Mouse (Mus musculus): ENCODE results near the gene Ldlrad3. TPM values are rescaled to one million over a fixed set of nuclear protein-coding genes. Genes with fewer than 3 reads are reported as not detected.

Ldlrad3 gene
- polyA plus RNA-seq, 1 experiment = 35.9 TPM

GRCm38 (mm10) chr2:102163106-102163505, 23.1 kb downstream of the Ldlrad3 start:
- H3K4me1 ChIP-seq (ENCODE audit: control insufficient read depth, insufficient read depth, low read length) = peaks cover 72% of the 10 kb centered on the region
- peak overlapping the region; percentile 61 for H3K27ac ChIP-seq (ENCODE audit: insufficient read depth, low read depth, low read length)
- H3K4me3 ChIP-seq (ENCODE audit: insufficient read depth, low read length) = no peak overlapping the region
- no peak for TF ChIP-seq POLR2A (IDR thresholded peaks at IDR 0.05; ENCODE audit: borderline replicate concordance, low read depth, low read length)
- TF ChIP-seq CTCF (IDR thresholded peaks at IDR 0.05; ENCODE audit: low read depth, low read length) = no peak

GRCm38 (mm10) chr2:102157555-102157954, 28.6 kb downstream of the Ldlrad3 start:
- H3K4me1 ChIP-seq (ENCODE audit: control insufficient read depth, insufficient read depth, low read length) = peaks cover 88% of the 10 kb centered on the region
- peak overlapping the region; percentile 50 for H3K27ac ChIP-seq (ENCODE audit: insufficient read depth, low read depth, low read length)
- no peak overlapping the region for H3K4me3 ChIP-seq (ENCODE audit: insufficient read depth, low read length)
- TF ChIP-seq POLR2A (IDR thresholded peaks at IDR 0.05; ENCODE audit: borderline replicate concordance, low read depth, low read length) = no peak
- TF ChIP-seq CTCF (IDR thresholded peaks at IDR 0.05; ENCODE audit: low read depth, low read length) = no peak

GRCm38 (mm10) chr2:102157010-102157409, 29.2 kb downstream of the Ldlrad3 start:
- TF ChIP-seq CTCF (IDR thresholded peaks at IDR 0.05; ENCODE audit: low read depth, low read length) = 0 out of 2 replicates have a peak, but pooled peaks have one; percentile 1
- no peak for TF ChIP-seq POLR2A (IDR thresholded peaks at IDR 0.05; ENCODE audit: borderline replicate concordance, low read depth, low read length)
- H3K4me3 ChIP-seq (ENCODE audit: insufficient read depth, low read length) = no peak overlapping the region
- H3K27ac ChIP-seq (ENCODE audit: insufficient read depth, low read depth, low read length) = peak overlapping the region; percentile 50
- peaks cover 86% of the 10 kb centered on the region for H3K4me1 ChIP-seq (ENCODE audit: control insufficient read depth, insufficient read depth, low read length)

- H3K4me1 ChIP-seq (ENCODE audit: control insufficient read depth, insufficient read depth, low read length) = peaks cover 84% of the 10 kb centered on the region
- TF ChIP-seq POLR2A (IDR thresholded peaks at IDR 0.05; ENCODE audit: borderline replicate concordance, low read depth, low read length) = no peak
- TF ChIP-seq CTCF (IDR thresholded peaks at IDR 0.05; ENCODE audit: low read depth, low read length) = no peak
- no peak overlapping the region for H3K27ac ChIP-seq (ENCODE audit: insufficient read depth, low read depth, low read length)
- H3K4me3 ChIP-seq (ENCODE audit: insufficient read depth, low read length) = no peak overlapping the region
These were observed 29.7 kb downstream of the Ldlrad3 start for GRCm38 (mm10) chr2:102156460-102156859.

- no peak overlapping the region for H3K4me3 ChIP-seq (ENCODE audit: insufficient read depth, low read length)
- TF ChIP-seq POLR2A (IDR thresholded peaks at IDR 0.05; ENCODE audit: borderline replicate concordance, low read depth, low read length) = no peak
- no peak for TF ChIP-seq CTCF (IDR thresholded peaks at IDR 0.05; ENCODE audit: low read depth, low read length)
- H3K27ac ChIP-seq (ENCODE audit: insufficient read depth, low read depth, low read length) = peak overlapping the region; percentile 89
- H3K4me1 ChIP-seq (ENCODE audit: control insufficient read depth, insufficient read depth, low read length) = peaks cover 81% of the 10 kb centered on the region
These were observed 30.7 kb downstream of the Ldlrad3 start for GRCm38 (mm10) chr2:102155306-102156015.

GRCm38 (mm10) chr2:102154771-102155211, 31.4 kb downstream of the Ldlrad3 start:
- H3K4me1 ChIP-seq (ENCODE audit: control insufficient read depth, insufficient read depth, low read length) = peaks cover 77% of the 10 kb centered on the region
- TF ChIP-seq CTCF (IDR thresholded peaks at IDR 0.05; ENCODE audit: low read depth, low read length) (no peak), POLR2A (IDR thresholded peaks at IDR 0.05; ENCODE audit: borderline replicate concordance, low read depth, low read length) (no peak)
- H3K4me3 ChIP-seq (ENCODE audit: insufficient read depth, low read length) = peak overlapping the region; percentile 12; the same call in 1 of the 2 replicates
- peak overlapping the region; percentile 89 for H3K27ac ChIP-seq (ENCODE audit: insufficient read depth, low read depth, low read length)

GRCm38 (mm10) chr2:102154328-102154727, 31.9 kb downstream of the Ldlrad3 start:
- peak overlapping the region; percentile 12; the same call in 1 of the 2 replicates for H3K4me3 ChIP-seq (ENCODE audit: insufficient read depth, low read length)
- H3K27ac ChIP-seq (ENCODE audit: insufficient read depth, low read depth, low read length) = peak overlapping the region; percentile 89
- TF ChIP-seq CTCF (IDR thresholded peaks at IDR 0.05; ENCODE audit: low read depth, low read length) (no peak), POLR2A (IDR thresholded peaks at IDR 0.05; ENCODE audit: borderline replicate concordance, low read depth, low read length) (no peak)
- H3K4me1 ChIP-seq (ENCODE audit: control insufficient read depth, insufficient read depth, low read length) = peaks cover 77% of the 10 kb centered on the region

- no peak overlapping the region for H3K4me3 ChIP-seq (ENCODE audit: insufficient read depth, low read length)
- TF ChIP-seq POLR2A (IDR thresholded peaks at IDR 0.05; ENCODE audit: borderline replicate concordance, low read depth, low read length) (no peak), CTCF (IDR thresholded peaks at IDR 0.05; ENCODE audit: low read depth, low read length) (no peak)
- H3K27ac ChIP-seq (ENCODE audit: insufficient read depth, low read depth, low read length) = peak overlapping the region; percentile 89
- H3K4me1 ChIP-seq (ENCODE audit: control insufficient read depth, insufficient read depth, low read length) = peaks cover 72% of the 10 kb centered on the region
These were observed 32.7 kb downstream of the Ldlrad3 start for GRCm38 (mm10) chr2:102153516-102153915.

- no peak overlapping the region for H3K4me3 ChIP-seq (ENCODE audit: insufficient read depth, low read length)
- peaks cover 72% of the 10 kb centered on the region for H3K4me1 ChIP-seq (ENCODE audit: control insufficient read depth, insufficient read depth, low read length)
- H3K27ac ChIP-seq (ENCODE audit: insufficient read depth, low read depth, low read length) = peak overlapping the region; percentile 89; the same call in 1 of the 2 replicates
- TF ChIP-seq CTCF (IDR thresholded peaks at IDR 0.05; ENCODE audit: low read depth, low read length) = no peak
- no peak for TF ChIP-seq POLR2A (IDR thresholded peaks at IDR 0.05; ENCODE audit: borderline replicate concordance, low read depth, low read length)
These were observed 33.3 kb downstream of the Ldlrad3 start for GRCm38 (mm10) chr2:102152851-102153250.

GRCm38 (mm10) chr2:102149058-102149457, 37.1 kb downstream of the Ldlrad3 start:
- Histone ChIP-seq H3K4me3 (ENCODE audit: insufficient read depth, low read length) (no peak overlapping the region), H3K27ac (ENCODE audit: insufficient read depth, low read depth, low read length) (no peak overlapping the region), H3K4me1 (ENCODE audit: control insufficient read depth, insufficient read depth, low read length) (peaks cover 65% of the 10 kb centered on the region)
- no peak for TF ChIP-seq POLR2A (IDR thresholded peaks at IDR 0.05; ENCODE audit: borderline replicate concordance, low read depth, low read length)
- TF ChIP-seq CTCF (IDR thresholded peaks at IDR 0.05; ENCODE audit: low read depth, low read length) = no peak
